Mouse (Mus musculus) hindbrain, postnatal 0 days (tissue): ENCODE data around the gene Bcat2. TPM values are rescaled to one million over a fixed set of nuclear protein-coding genes. Genes with fewer than 3 reads are reported as not detected.

ENCODE experiments used
- ATAC-seq: fragments of 200-750 bp; cut with Nextera tagmentation; 2 replicates; pipeline ENCODE4 v1.8.0; 2017; ENCODE audit warnings: mild to moderate bottlenecking, moderate TSS enrichment, moderate library complexity
- DNase-seq: peaks from one replicate; pipeline ENCODE4 v3.0.0-alpha.2; 2015; ENCODE audit warnings: low spot score
- H3K27ac ChIP-seq: fragments of 300-500 bp; sonication (generic); 2 replicates; pipeline ENCODE4 v1.5.1; 2014; ENCODE audit warnings: mild to moderate bottlenecking
- H3K27me3 ChIP-seq: fragments of 300-500 bp; sonication (generic); 2 replicates; pipeline ENCODE4 v1.6.1; 2014; ENCODE audit warnings: low read length, mixed read lengths; ENCODE audit not compliant: insufficient read depth
- H3K36me3 ChIP-seq: fragments of 300-500 bp; sonication (generic); 2 replicates; pipeline ENCODE4 v1.6.1; 2014; ENCODE audit warnings: low read length, mixed read lengths; ENCODE audit not compliant: insufficient read depth
- H3K4me1 ChIP-seq: fragments of 300-500 bp; sonication (generic); 2 replicates; pipeline ENCODE4 v1.6.1; 2014; ENCODE audit warnings: antibody characterized with exemption, low read length, mixed read lengths; ENCODE audit not compliant: insufficient read depth
- H3K4me2 ChIP-seq: fragments of 300-500 bp; sonication (generic); 2 replicates; pipeline ENCODE4 v1.6.1; 2014; ENCODE audit warnings: low read depth, mild to moderate bottlenecking, low read length, moderate library complexity, mixed read lengths
- H3K4me3 ChIP-seq: fragments of 300-500 bp; sonication (generic); 2 replicates; pipeline ENCODE4 v1.5.1; 2014; ENCODE audit warnings: low read length
- H3K9ac ChIP-seq: fragments of 300-500 bp; sonication (generic); replicated peaks from 2 replicates; pipeline ENCODE4 v1.6.1; 2014; ENCODE audit warnings: mild to moderate bottlenecking, low read length, moderate library complexity, mixed read lengths
- H3K9me3 ChIP-seq: fragments of 300-500 bp; sonication (generic); 2 replicates; pipeline ENCODE4 v1.6.1; 2016; ENCODE audit warnings: low read length, mixed read lengths
- CTCF ChIP-seq: IDR thresholded peaks from 2 replicates; pipeline ENCODE4 v1.5.1; 2016; ENCODE audit warnings: antibody characterized with exemption, control low read depth, low read depth
- WGBS: fragments of 180-500 bp; shearing (Covaris S2); extraction: QIAGEN DNeasy Blood & Tissue Kit; methylation state at CpG from one replicate; pipeline ENCODE4 v1.1.7; 2014; 5-methylcytosine and 5-hydroxymethylcytosine counted together
- polyA plus RNA-seq: library from polyadenylated mRNA; unstranded; fragments of >200 nt; fragmentation: Nextera tagmentation; extraction: Ambion mirVana; gene quantifications from 2 replicates; pipeline ENCODE4 v1.2.1, GENCODE M21; 2015
- total RNA-seq: library from RNA; depleted of rRNA; stranded (reverse); fragments of >200 nt; gene quantifications from 2 replicates; pipeline ENCODE4 v1.2.3, GENCODE M21; 2014

Gene Bcat2
- total and polyA plus RNA-seq, 2 experiments from 2014 or later: 17.8 to 19.0 TPM

DNA sequence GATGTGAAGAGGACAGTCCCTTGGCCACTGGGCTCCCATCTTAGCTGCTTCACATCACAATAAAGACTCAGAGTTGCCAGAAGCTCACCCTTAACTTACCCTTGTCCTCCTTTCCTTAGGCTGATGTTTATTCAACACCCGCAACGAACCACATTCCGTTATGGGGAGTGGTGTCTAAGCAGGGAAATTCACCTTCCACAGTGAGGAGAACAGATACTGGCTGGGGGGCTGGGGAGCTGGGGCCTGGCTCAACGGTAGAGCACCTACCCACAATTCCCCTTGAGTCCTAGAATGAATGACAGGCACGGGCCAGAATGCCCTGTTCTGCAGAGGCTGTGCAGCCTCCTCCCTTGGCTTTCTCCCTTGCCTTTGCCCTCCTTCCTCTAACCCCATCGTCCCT lies 11.0 kb upstream of the Bcat2 start:
- WGBS: 57% methylated on average over 6 of the region's 6 CpGs
- no peak overlapping the region for H3K4me3 ChIP-seq
- H3K27ac ChIP-seq: no peak overlapping the region
- no peaks in the 10 kb centered on the region for H3K27me3 ChIP-seq
- DNase-seq: no peak
- no peak overlapping the region for H3K4me2 ChIP-seq
- ATAC-seq: no peak
- no peaks in the 10 kb centered on the region for H3K4me1 ChIP-seq
- TF ChIP-seq CTCF: no peak
- H3K36me3 ChIP-seq: no peaks in the 10 kb centered on the region
- no peak overlapping the region for H3K9ac ChIP-seq
- H3K9me3 ChIP-seq: no peaks in the 10 kb centered on the region

- no peak for TF ChIP-seq CTCF
- H3K9me3 ChIP-seq: no peaks in the 10 kb centered on the region
- WGBS: 81% methylated on average over 7 of the region's 7 CpGs
Measured at GRCm38 (mm10) chr7:45560241-45560640, 9.7 kb upstream of the Bcat2 start.

GRCm38 (mm10) chr7:45560843-45561623 lies 8.9 kb upstream of the Bcat2 start:
- Histone ChIP-seq H3K36me3 (no peaks in the 10 kb centered on the region), H3K9ac (no peak overlapping the region), H3K27ac (no peak overlapping the region), H3K4me3 (no peak overlapping the region), H3K4me2 (peak overlapping the region; percentile 27; the same call in 1 of the 2 replicates), H3K27me3 (no peaks in the 10 kb centered on the region), H3K9me3 (no peaks in the 10 kb centered on the region), H3K4me1 (no peaks in the 10 kb centered on the region)
- ATAC-seq (peak; percentile 72; the same call in 1 of the 2 replicates), DNase-seq (peak; percentile 84)
- 24% methylated on average over 17 of the region's 17 CpGs for WGBS
- peak; percentile 95 for TF ChIP-seq CTCF

More at GRCm38 (mm10) chr7:45560241-45560640, 9.7 kb upstream of the Bcat2 start:
- Histone ChIP-seq H3K9ac (no peak overlapping the region), H3K4me2 (no peak overlapping the region), H3K36me3 (no peaks in the 10 kb centered on the region), H3K27me3 (no peaks in the 10 kb centered on the region), H3K27ac (no peak overlapping the region), H3K4me1 (no peaks in the 10 kb centered on the region), H3K4me3 (no peak overlapping the region)
- ATAC-seq: no peak
- DNase-seq: no peak

DNA sequence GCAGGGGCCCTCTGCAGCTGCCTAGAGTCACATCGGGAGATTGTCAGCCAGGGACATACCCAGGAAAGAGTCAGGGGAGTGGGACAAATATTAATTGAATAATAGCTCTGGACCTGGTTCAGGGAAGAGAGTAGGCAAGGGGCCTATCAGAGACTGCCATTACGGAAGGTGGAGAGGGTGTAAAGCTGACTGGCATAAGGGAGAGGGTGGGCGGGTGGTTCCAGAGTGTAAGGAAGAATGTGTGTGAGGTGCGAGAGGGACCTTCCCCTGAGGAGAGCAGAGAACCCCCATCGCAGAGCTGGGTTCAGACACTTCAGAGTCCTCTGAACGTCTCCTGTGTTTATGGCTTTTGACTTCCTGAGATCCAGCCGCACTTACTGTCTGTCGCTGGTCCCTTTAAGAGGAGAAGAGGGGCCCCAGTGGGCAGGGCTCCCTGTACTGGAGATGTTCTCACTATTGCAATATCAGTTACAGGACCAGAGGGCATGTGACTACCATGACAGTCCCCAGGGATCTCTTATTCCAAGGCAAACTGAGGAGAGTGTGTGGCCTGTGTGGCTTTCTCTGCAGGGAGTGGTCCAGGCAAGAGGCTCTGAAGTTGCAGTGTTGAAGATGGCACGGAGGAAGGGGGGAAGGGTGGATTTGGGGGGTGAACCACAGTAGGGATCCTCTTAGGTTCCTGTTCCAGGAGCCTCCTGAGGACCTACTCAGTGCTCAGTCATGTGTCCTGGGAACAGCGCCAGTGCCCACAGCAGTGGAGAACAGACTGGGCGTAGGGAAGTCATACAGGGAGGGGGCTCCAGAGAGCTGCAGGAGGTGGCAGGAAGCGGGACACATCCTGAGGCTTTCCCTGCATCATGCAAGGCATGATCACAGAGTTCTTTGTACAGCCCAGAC lies 8.1 kb upstream of the Bcat2 start:
- Histone ChIP-seq H3K4me3 (no peak overlapping the region), H3K9me3 (no peaks in the 10 kb centered on the region), H3K27me3 (no peaks in the 10 kb centered on the region), H3K36me3 (no peaks in the 10 kb centered on the region), H3K27ac (no peak overlapping the region), H3K9ac (no peak overlapping the region), H3K4me2 (no peak overlapping the region; the same call in 1 of the 2 replicates), H3K4me1 (no peaks in the 10 kb centered on the region)
- TF ChIP-seq CTCF: no peak
- WGBS: 54% methylated on average over 12 of the region's 12 CpGs
- ATAC-seq (no peak), DNase-seq (no peak)

GRCm38 (mm10) chr7:45564811-45565210 lies 5.1 kb upstream of the Bcat2 start:
- DNase-seq: no peak
- WGBS: 76% methylated on average over 2 of the region's 2 CpGs
- ATAC-seq: no peak
- no peak overlapping the region for H3K4me3 ChIP-seq
- no peak overlapping the region for H3K27ac ChIP-seq
- no peaks in the 10 kb centered on the region for H3K36me3 ChIP-seq
- no peak for TF ChIP-seq CTCF
- H3K4me2 ChIP-seq: no peak overlapping the region
- H3K9ac ChIP-seq: no peak overlapping the region
- H3K27me3 ChIP-seq: no peaks in the 10 kb centered on the region
- H3K9me3 ChIP-seq: no peaks in the 10 kb centered on the region
- H3K4me1 ChIP-seq: 0 out of 2 replicates have a peak, but pooled peaks cover 7% of the 10 kb centered on the region

DNA sequence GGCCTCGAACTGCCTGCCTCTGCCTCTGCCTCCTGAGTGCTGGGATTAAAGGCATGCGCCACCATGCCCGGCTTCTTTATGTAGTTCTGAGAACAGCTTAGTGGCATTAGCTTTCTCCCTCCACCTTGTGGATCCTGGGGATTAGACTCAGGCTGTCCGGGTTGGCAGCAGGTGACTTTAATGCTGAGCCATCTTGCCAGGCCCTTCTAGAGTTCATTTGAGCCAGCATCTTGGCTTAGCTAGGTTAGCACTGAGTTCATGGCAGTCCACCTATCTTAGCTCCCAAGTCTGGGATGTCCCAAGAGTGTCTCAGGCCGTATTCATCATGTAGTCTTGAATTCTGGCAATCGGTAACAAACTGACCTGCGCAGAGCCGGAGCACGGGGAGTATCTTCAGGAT lies 4.5 kb upstream of the Bcat2 start:
- 0 out of 2 replicates have a peak, but pooled peaks cover 7% of the 10 kb centered on the region for H3K4me1 ChIP-seq
- H3K9me3 ChIP-seq: no peaks in the 10 kb centered on the region
- no peak for ATAC-seq
- H3K4me2 ChIP-seq: no peak overlapping the region
- no peak for DNase-seq
- H3K36me3 ChIP-seq: no peaks in the 10 kb centered on the region
- no peak overlapping the region for H3K27ac ChIP-seq
- no peak overlapping the region for H3K4me3 ChIP-seq
- WGBS: 92% methylated on average over 9 of the region's 9 CpGs
- no peak for TF ChIP-seq CTCF
- H3K27me3 ChIP-seq: no peaks in the 10 kb centered on the region
- no peak overlapping the region for H3K9ac ChIP-seq
